Mouse (Mus musculus): ENCODE data around the gene Fbxo8. TPM values are rescaled to one million over a fixed set of nuclear protein-coding genes. Genes with fewer than 3 reads are reported as not detected.

The Fbxo8 gene
- 37.0 and 42.3 TPM in 2 replicates for polyA plus RNA-seq (2014; fragmentation: Nextera tagmentation; extraction: Ambion mirVana)

DNA sequence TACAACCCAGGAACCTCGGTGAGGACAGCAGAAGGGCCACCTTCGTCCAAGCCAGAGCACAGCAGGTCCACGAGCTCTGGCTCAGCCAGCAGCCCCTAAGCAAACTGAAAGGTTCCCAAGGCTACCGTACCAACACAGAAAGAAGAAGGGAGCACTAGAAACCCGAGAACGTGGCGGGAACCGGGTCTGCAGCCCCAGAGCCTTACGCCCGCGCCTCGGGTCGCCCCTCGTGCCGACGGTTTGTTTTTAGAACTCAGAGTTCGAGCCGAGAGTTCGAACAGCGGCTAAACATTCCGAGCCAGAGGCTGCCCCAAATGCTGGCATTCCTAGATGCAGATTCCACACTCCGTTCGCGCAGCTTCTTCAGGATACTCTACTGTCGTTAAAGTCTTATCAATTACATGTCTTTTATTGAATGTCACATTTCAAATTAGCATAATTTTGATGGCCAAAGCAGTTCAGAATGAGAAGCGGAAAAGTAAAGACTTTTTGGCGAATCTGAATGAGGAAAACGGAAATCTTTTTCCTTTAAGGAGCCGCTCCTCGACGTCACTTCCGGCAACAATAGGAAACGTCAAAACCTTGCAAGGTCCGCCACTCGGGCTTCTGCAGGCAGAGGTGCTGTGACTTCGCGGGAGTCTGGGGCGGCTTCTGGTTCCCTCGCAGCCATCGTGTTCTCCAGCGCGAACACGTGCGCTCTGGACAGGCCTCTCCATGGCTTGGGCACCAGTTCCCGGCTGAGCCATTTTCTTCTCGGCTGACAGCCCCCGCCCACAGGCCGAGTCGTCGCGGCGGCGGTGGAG is at the start of gene Fbxo8, which contains the start of gene Cep44:
Fbxo8 (plus strand) TSS at position 533 of the 803 bp plus-strand sequence.
Cep44 (minus strand) TSS at position 490 of the 803 bp plus-strand sequence.
- Histone ChIP-seq H3K9ac (ENCODE audit: low read length) (peak within 1 kb of the TSS; percentile 84), H3K36me3 (ENCODE audit: control insufficient read depth, insufficient read depth, low read length) (no peaks in the 10 kb centered on the region), H3K4me3 (ENCODE audit: low read depth, low read length) (peak within 1 kb of the TSS; percentile 90), H3K27ac (ENCODE audit: low read depth, low read length) (peak within 1 kb of the TSS; percentile 62), H3K4me1 (ENCODE audit: control insufficient read depth, insufficient read depth, low read length) (no peaks in the 10 kb centered on the region; the same call in 1 of the 2 replicates), H3K4me2 (ENCODE audit: low read depth) (peak within 1 kb of the TSS; percentile 75), H3K9me3 (ENCODE audit: control insufficient read depth, low read length) (no peaks in the 10 kb centered on the region), H3K27me3 (ENCODE audit: control insufficient read depth, insufficient read depth, low read length) (no peaks in the 10 kb centered on the region)
- ATAC-seq (ENCODE audit: insufficient read depth, low FRiP score, low TSS enrichment): peak; percentile 91
- WGBS: under 1% methylated on average over 53 of the region's 53 CpGs
- peak; percentile 87 for DNase-seq (ENCODE audit: low spot score)

DNA sequence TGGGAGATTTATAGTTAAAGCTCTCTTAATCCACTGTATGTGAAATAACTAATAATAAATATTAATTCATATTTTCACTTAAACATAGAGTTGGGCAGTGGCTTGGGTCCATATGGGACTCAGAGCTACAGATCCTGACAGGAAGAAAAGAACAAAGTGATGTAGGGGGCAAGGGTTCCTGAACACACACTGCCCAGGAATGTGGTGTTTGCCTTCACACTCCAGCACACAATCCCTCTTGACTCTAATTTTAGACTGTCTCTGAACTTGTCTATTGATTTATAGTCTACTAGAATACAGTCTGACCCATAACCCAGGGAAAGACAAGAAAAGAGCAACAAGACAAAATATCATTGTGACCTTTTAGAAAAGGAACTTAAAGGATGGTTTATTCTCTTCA is 49.0 kb upstream of the Fbxo8 start:
- DNase-seq (ENCODE audit: low spot score) (no peak), ATAC-seq (ENCODE audit: insufficient read depth, low FRiP score, low TSS enrichment) (no peak)
- no peaks in the 10 kb centered on the region for H3K36me3 ChIP-seq (ENCODE audit: control insufficient read depth, insufficient read depth, low read length)
- no peaks in the 10 kb centered on the region for H3K9me3 ChIP-seq (ENCODE audit: control insufficient read depth, low read length)
- no peaks in the 10 kb centered on the region for H3K27me3 ChIP-seq (ENCODE audit: control insufficient read depth, insufficient read depth, low read length)
- H3K4me3 ChIP-seq (ENCODE audit: low read depth, low read length): no peak overlapping the region
- no peak overlapping the region for H3K9ac ChIP-seq (ENCODE audit: low read length)
- no peaks in the 10 kb centered on the region for H3K4me1 ChIP-seq (ENCODE audit: control insufficient read depth, insufficient read depth, low read length)
- no peak overlapping the region for H3K27ac ChIP-seq (ENCODE audit: low read depth, low read length)
- no peak overlapping the region for H3K4me2 ChIP-seq (ENCODE audit: low read depth)

DNA sequence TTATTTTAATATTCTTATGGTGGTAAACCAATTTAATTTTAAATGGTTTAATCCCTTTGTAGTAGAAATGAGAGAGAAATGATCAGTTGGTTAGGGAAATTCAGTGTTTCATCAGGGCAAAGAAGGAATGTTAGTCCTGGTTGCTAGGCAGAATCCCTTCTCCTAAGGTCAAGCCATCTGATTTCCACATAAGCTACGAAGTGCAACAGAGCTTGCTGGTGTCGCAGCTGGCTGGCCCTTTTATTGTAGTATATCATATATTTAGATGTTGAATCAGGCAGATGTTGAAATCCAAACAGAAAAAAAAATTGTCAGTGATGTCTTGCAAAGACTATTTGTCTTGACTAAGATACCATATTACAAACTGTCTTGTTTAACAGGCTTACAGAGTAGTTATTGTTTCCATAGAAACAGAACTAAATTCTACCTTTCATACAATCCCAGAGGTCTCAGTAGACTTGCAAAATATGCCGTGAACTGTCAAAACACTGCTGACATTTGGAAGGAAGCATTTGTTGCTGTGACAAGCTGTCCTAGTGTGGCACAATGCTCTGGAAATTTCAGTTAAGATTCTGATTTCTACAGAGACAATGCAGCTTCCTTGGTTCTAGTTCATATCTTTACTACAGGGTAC is 42.5 kb upstream of the Fbxo8 start:
- 81% methylated on average over 3 of the region's 3 CpGs for WGBS

DNA sequence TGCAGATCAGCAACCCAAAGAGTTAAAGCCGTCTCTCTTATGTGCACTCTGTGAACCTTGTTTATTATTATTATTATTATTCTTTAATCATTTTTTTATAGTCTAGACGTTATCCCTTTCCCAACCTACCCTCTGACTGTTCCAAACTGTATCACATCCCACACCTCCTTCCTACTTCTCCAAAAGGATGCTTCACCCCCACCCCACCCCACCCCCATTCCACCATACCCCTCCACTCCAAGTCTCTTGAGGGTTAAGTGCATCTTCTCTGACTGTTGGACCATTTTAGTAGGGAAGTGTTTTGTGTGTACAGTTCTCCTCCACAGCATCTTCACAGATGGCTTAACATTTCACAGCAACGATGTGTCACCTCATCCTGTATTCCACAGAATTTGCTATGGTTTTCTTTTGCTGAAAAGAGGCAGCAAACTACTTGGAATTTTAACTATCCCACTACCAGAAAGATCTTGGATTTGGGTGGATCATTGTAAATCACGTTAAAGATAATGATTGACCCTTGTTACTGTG is 41.9 kb upstream of the Fbxo8 start:
- 78% methylated on average over 4 of the region's 4 CpGs for WGBS
- H3K4me2 ChIP-seq (ENCODE audit: low read depth): no peak overlapping the region
- no peak overlapping the region for H3K9ac ChIP-seq (ENCODE audit: low read length)
- DNase-seq (ENCODE audit: low spot score) (no peak), ATAC-seq (ENCODE audit: insufficient read depth, low FRiP score, low TSS enrichment) (no peak)
- H3K36me3 ChIP-seq (ENCODE audit: control insufficient read depth, insufficient read depth, low read length): no peaks in the 10 kb centered on the region
- H3K27me3 ChIP-seq (ENCODE audit: control insufficient read depth, insufficient read depth, low read length): no peaks in the 10 kb centered on the region
- H3K9me3 ChIP-seq (ENCODE audit: control insufficient read depth, low read length): no peaks in the 10 kb centered on the region
- no peaks in the 10 kb centered on the region for H3K4me1 ChIP-seq (ENCODE audit: control insufficient read depth, insufficient read depth, low read length)
- no peak overlapping the region for H3K27ac ChIP-seq (ENCODE audit: low read depth, low read length)
- no peak overlapping the region for H3K4me3 ChIP-seq (ENCODE audit: low read depth, low read length)

More for the DNA sequence above, 42.5 kb upstream of the Fbxo8 start:
- Histone ChIP-seq H3K36me3 (ENCODE audit: control insufficient read depth, insufficient read depth, low read length) (no peaks in the 10 kb centered on the region), H3K27ac (ENCODE audit: low read depth, low read length) (no peak overlapping the region), H3K27me3 (ENCODE audit: control insufficient read depth, insufficient read depth, low read length) (no peaks in the 10 kb centered on the region), H3K4me3 (ENCODE audit: low read depth, low read length) (no peak overlapping the region), H3K4me1 (ENCODE audit: control insufficient read depth, insufficient read depth, low read length) (no peaks in the 10 kb centered on the region), H3K9ac (ENCODE audit: low read length) (no peak overlapping the region), H3K9me3 (ENCODE audit: control insufficient read depth, low read length) (no peaks in the 10 kb centered on the region), H3K4me2 (ENCODE audit: low read depth) (no peak overlapping the region)
- DNase-seq (ENCODE audit: low spot score) (no peak), ATAC-seq (ENCODE audit: insufficient read depth, low FRiP score, low TSS enrichment) (no peak)

DNA sequence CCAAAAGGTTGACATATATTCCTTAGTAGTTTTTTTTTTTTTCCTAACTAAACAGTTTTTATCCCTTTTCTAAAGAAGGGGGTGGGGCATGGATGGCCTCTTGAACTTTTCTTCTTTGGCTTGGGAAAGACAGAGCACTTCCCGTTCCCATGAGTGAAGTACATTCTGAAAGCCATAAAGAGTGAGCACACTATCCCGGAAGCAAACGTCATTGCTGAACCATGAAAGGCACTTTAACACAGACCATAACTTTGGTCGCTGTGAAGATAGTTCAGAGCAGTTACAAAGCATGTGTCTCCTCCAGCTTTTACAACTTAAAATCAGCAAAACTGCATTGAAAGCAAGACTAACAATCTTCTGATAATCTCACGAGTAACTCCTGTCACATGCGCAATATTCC is 32.0 kb upstream of the Fbxo8 start:
- H3K4me1 ChIP-seq (ENCODE audit: control insufficient read depth, insufficient read depth, low read length): no peaks in the 10 kb centered on the region
- no peaks in the 10 kb centered on the region for H3K36me3 ChIP-seq (ENCODE audit: control insufficient read depth, insufficient read depth, low read length)
- no peak overlapping the region for H3K9ac ChIP-seq (ENCODE audit: low read length)
- H3K4me3 ChIP-seq (ENCODE audit: low read depth, low read length): no peak overlapping the region
- DNase-seq (ENCODE audit: low spot score) (no peak), ATAC-seq (ENCODE audit: insufficient read depth, low FRiP score, low TSS enrichment) (no peak)
- 78% methylated on average over 6 of the region's 6 CpGs for WGBS
- no peak overlapping the region for H3K27ac ChIP-seq (ENCODE audit: low read depth, low read length)
- no peaks in the 10 kb centered on the region for H3K27me3 ChIP-seq (ENCODE audit: control insufficient read depth, insufficient read depth, low read length)
- H3K4me2 ChIP-seq (ENCODE audit: low read depth): no peak overlapping the region
- no peaks in the 10 kb centered on the region for H3K9me3 ChIP-seq (ENCODE audit: control insufficient read depth, low read length)

DNA sequence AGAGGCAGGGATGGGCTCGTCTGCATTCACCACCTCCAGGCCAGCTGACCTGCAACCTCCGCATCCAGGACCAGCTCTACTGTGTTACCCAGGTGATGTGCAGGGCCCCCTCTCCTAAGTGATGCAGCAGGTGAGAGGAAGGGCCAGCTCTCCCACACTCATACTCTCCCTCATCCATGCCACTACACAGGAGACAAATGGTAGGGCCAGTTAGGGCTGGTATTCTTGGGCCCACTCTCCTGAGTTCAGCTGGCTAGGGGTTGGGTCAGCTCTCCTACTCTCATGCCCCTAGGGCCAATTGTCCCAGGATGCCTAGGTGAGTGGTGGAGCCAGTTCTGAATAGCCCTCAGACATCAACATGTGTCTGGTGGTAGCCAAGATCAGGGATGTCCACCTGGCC is 30.6 kb upstream of the Fbxo8 start:
- no peak overlapping the region for H3K9ac ChIP-seq (ENCODE audit: low read length)
- H3K27me3 ChIP-seq (ENCODE audit: control insufficient read depth, insufficient read depth, low read length): no peaks in the 10 kb centered on the region
- WGBS: 87% methylated on average over 2 of the region's 2 CpGs
- H3K36me3 ChIP-seq (ENCODE audit: control insufficient read depth, insufficient read depth, low read length): no peaks in the 10 kb centered on the region
- H3K27ac ChIP-seq (ENCODE audit: low read depth, low read length): no peak overlapping the region
- H3K4me1 ChIP-seq (ENCODE audit: control insufficient read depth, insufficient read depth, low read length): no peaks in the 10 kb centered on the region
- no peak for ATAC-seq (ENCODE audit: insufficient read depth, low FRiP score, low TSS enrichment)
- no peak overlapping the region for H3K4me2 ChIP-seq (ENCODE audit: low read depth)
- H3K9me3 ChIP-seq (ENCODE audit: control insufficient read depth, low read length): no peaks in the 10 kb centered on the region
- no peak for DNase-seq (ENCODE audit: low spot score)
- H3K4me3 ChIP-seq (ENCODE audit: low read depth, low read length): no peak overlapping the region

DNA sequence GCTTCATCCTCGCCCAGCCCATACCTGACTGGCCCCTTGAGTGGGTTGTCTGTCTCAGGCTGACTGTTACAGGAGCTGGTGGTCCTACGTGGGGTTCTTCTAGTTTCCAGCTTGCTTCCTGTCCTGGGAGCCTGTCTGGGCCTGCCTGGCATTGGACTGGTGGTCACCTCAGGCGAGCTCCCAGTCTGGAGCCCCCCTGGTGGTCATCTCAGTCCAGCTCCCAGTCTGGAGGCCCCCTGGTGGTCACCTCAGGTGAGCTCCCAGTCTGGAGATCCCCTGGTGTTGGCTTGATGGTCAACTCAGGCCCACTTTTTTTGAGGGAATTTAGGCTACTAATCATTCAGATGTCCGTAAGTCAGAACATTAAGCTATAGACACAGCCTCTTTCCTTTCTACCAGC is 29.8 kb upstream of the Fbxo8 start:
- Histone ChIP-seq H3K4me3 (ENCODE audit: low read depth, low read length) (no peak overlapping the region), H3K27ac (ENCODE audit: low read depth, low read length) (no peak overlapping the region), H3K36me3 (ENCODE audit: control insufficient read depth, insufficient read depth, low read length) (no peaks in the 10 kb centered on the region), H3K4me1 (ENCODE audit: control insufficient read depth, insufficient read depth, low read length) (no peaks in the 10 kb centered on the region), H3K4me2 (ENCODE audit: low read depth) (no peak overlapping the region), H3K27me3 (ENCODE audit: control insufficient read depth, insufficient read depth, low read length) (no peaks in the 10 kb centered on the region), H3K9ac (ENCODE audit: low read length) (no peak overlapping the region), H3K9me3 (ENCODE audit: control insufficient read depth, low read length) (no peaks in the 10 kb centered on the region)
- WGBS: 86% methylated on average over 4 of the region's 4 CpGs
- no peak; the same call in 1 of the 2 replicates for ATAC-seq (ENCODE audit: insufficient read depth, low FRiP score, low TSS enrichment)
- DNase-seq (ENCODE audit: low spot score): no peak

DNA sequence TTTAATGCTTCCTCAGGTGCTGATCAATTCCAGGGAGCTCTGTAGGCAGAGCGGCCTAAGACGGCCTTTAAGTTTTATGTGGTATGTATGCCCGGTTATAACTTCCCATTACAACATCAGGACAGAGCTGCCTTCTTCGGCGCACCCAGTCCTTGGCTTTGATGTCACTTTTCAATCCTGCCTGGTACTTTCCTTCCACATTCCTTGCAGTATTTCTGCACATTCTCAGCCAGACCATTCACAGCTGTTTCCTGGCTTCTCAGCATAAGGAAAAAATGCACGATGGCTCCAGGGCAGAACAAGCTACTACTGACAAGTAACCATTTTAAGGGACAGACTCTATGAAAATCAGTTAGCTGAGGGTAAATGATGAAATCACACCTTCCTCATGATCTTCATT is 22.0 kb upstream of the Fbxo8 start:
- no peak overlapping the region for H3K27ac ChIP-seq (ENCODE audit: low read depth, low read length)

More for the DNA sequence above, 22.0 kb upstream of the Fbxo8 start:
- H3K9ac ChIP-seq (ENCODE audit: low read length): no peak overlapping the region
- H3K27me3 ChIP-seq (ENCODE audit: control insufficient read depth, insufficient read depth, low read length): no peaks in the 10 kb centered on the region
- H3K36me3 ChIP-seq (ENCODE audit: control insufficient read depth, insufficient read depth, low read length): 0 out of 2 replicates have a peak, but pooled peaks cover 2% of the 10 kb centered on the region
- no peak overlapping the region for H3K4me2 ChIP-seq (ENCODE audit: low read depth)
- ATAC-seq (ENCODE audit: insufficient read depth, low FRiP score, low TSS enrichment) (no peak), DNase-seq (ENCODE audit: low spot score) (no peak)
- no peaks in the 10 kb centered on the region for H3K4me1 ChIP-seq (ENCODE audit: control insufficient read depth, insufficient read depth, low read length)
- no peak overlapping the region for H3K4me3 ChIP-seq (ENCODE audit: low read depth, low read length)
- H3K9me3 ChIP-seq (ENCODE audit: control insufficient read depth, low read length): no peaks in the 10 kb centered on the region
- 79% methylated on average over 6 of the region's 6 CpGs for WGBS

Measured in neural tube, embryonic 11.5 days (tissue).